Mouse (Mus musculus): Measurements from ENCODE around the gene D230025D16Rik.
A peak's percentile ranks its signal among the peaks of the same experiment; 100 is the strongest.
"Not testable (repeated sequence)": the region's sequence is repeated elsewhere in the genome, so short reads cannot be mapped to it uniquely, and the experiment has no call there.

Gene D230025D16Rik

DNA sequence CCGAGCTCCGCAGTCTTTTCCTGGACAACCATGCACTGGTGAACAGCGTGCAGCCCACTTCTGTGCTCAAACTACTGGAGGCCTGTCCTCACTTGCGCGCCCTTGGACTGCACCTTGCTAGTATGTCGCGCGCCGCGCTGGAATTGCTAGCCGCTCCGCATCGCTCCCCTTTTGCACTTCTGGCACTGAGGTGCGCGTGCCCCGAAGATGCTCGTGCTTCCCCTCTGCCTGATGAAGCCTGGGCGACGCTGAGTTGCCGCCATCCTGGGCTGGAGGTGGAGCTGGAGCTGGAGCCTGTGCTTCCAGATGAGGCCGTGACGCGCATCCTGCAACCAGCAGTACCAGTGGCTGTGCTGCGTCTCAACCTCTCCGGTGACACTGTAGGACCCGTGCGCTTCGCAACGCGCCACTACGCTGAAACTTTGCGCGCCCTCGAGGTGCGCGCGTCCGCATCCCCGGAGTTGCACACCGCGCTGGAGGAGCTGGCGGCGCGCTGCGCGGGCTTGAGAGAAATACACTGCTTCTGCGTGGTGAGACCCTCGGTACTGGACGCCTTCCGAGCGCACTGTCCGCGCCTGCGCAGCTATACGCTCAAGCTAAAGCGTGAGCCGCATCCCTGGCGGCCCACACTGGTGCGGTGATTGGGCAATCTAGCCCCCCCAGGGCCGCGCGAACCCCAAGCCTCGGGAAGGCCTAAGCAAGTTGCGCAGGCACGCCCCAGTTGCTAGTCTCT lies 43.6 kb downstream of the D230025D16Rik start:
- peak; percentile 82 to 84 for DNase-seq (ENCODE audit: low spot score in 2 of 2)

- DNase-seq (ENCODE audit: low spot score in 2 of 2): peak in 1 of 2 experiments; percentile 14
Measured at GRCm38 (mm10) chr8:105269075-105269458, 44.1 kb downstream of the D230025D16Rik start.

GRCm38 (mm10) chr8:105269461-105269947 lies 44.6 kb downstream of the D230025D16Rik start, which contains the start of gene Hsf4:
Gene Hsf4, plus strand, starts transcription at chr8:105269801.
- DNase-seq (ENCODE audit: low spot score in 2 of 2): peak in 1 of 2 experiments; percentile 65

DNA sequence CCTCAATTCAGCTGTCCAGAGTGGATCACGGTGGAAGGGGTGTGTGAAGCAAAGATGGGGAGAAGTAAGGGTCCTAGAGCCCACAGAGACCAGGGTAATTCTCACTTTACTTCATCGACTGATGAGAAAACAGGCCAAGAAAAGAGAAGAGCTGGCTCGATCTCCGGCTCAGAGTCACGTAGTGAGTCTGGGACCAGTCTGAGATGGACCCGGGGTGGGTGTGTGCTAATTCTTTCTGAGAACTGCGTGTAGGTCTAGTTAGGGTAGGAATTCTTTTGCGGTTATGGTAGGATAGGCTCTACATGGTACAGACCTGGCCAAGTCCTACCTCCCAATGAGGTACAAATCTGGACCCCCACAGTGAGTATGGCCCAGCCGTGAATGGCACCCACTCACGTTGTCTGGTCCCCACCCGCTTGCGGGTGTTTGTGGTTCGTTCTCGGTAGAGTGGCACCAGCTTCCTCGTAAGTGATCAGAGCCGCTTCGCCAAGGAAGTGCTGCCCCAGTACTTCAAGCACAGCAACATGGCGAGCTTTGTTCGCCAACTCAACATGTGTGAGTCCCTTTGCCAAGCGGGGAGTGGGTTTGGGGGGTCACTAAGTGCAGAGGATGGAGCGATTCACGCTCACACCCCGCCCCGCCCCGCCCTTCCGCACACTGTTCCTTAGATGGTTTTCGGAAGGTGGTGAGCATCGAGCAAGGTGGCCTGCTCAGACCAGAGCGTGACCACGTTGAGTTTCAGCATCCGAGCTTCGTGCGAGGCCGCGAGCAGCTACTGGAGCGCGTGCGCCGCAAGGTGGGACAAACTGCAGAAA lies 45.4 kb downstream of the D230025D16Rik start:
- no peak for DNase-seq (ENCODE audit: low spot score in 2 of 2)

- no peak for DNase-seq (ENCODE audit: low spot score in 2 of 2)
Measured at GRCm38 (mm10) chr8:105270916-105271186, 45.9 kb downstream of the D230025D16Rik start.

- no peak for DNase-seq (ENCODE audit: low spot score in 2 of 2)
Measured at GRCm38 (mm10) chr8:105275387-105275786, 50.4 kb downstream of the D230025D16Rik start.

DNA sequence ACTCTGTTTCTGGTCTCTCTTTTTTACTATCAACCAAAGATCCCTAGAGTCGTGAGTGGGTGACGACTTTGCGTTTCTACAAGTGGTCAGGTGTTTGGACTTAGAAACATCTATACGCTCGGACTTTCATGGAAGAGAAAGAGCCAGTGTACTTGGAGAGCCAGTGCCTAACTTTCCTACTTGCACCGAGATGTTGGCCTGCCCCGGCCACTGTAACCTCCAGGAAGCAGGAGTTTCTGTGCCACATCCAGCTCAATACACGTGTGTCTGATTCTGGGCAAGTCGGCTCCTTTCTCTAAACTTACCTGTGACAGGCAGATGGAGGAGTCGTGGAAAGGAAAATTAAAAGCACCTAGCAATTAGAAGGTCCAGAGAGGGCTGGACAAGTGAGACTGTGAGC lies 50.9 kb downstream of the D230025D16Rik start, which contains the start of gene Nol3:
Nol3 (plus strand) TSS at position 301 of the 400 bp plus-strand sequence.
- no peak for DNase-seq (ENCODE audit: low spot score in 2 of 2)

DNA sequence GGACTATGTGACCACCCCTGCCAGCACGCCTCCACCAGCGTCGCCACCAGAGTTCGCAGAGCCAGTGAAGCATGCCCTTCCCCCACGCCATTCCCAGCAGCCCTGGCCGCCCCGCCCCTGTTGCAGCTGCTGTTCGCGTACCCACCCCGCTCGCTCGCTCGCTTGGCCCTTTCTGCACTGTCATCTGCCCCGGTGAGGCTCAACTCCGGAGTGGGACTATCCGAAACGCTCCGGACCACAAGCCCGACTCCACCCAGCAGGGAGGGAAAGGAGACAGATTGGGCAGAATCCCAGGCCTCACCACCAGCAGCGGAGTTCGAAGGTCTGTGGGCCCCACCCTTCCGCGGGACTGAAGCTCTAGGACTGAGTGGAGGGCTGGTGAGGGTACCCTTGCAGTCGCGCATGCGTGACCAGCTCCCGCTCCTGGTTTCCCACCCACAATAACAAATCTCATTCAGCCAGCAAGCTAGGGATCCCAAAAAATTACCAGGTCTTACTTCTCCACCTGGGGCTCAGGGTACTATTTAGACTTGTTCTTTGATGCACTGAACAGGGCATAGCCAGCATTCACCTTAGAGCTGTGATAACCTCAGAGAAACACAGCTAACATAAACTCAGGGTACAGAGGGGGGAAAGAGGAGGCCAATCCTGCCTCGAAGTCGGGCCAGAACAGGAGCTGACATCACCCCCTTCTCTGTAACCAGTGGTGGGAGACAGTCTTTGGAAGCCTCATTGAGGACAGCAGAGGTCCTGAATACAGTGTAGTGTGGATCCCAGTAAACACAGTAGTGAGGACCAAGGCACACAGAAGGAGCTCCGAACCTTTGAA lies 51.6 kb downstream of the D230025D16Rik start:
- no peak for DNase-seq (ENCODE audit: low spot score in 2 of 2)

DNA sequence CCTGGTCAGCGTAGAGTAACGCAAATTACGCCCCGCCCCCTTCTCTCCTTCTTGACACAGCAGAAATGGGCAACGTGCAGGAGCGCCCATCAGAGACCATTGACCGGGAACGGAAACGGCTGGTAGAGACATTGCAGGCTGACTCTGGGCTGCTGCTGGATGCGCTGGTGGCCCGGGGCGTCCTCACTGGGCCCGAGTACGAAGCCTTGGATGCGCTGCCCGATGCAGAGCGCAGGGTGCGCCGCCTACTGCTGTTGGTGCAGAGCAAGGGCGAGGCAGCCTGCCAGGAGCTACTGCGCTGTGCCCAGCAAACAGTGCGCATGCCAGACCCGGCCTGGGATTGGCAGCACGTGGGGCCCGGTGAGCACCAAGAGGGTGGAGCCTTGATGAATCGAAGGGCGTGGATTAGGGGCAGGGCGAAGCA lies 54.0 kb downstream of the D230025D16Rik start:
- DNase-seq (ENCODE audit: low spot score in 2 of 2): peak in 1 of 2 experiments; percentile 90

- no peak for DNase-seq (ENCODE audit: low spot score in 2 of 2)
Measured at GRCm38 (mm10) chr8:105280567-105280966, 55.6 kb downstream of the D230025D16Rik start.

DNA sequence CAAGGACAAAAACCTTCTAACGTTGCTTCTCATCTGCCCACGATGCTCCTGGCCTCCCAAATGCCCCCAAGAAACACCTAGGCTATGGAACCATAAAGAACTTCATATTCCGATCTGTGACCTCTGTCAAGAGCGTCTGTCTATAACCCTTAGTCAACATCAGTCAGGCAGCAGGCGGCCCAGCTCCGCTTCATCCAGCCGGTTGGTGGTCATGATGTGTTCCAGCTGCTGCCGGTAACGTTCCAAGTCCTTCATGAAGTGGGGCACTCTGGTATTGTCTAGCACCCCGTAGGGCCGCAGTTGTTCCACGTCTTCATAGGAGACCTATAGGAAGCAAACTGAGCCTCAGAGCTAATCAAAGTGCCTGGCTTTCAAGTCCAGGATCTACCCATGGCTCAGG lies 56.9 kb downstream of the D230025D16Rik start:
- DNase-seq (ENCODE audit: low spot score in 2 of 2): no peak

- no peak for DNase-seq (ENCODE audit: low spot score in 2 of 2)
Measured at GRCm38 (mm10) chr8:105282239-105282638, 57.3 kb downstream of the D230025D16Rik start.

- no peak for DNase-seq (ENCODE audit: low spot score in 2 of 2)
Measured at GRCm38 (mm10) chr8:105283074-105283473, 58.1 kb downstream of the D230025D16Rik start.

DNA sequence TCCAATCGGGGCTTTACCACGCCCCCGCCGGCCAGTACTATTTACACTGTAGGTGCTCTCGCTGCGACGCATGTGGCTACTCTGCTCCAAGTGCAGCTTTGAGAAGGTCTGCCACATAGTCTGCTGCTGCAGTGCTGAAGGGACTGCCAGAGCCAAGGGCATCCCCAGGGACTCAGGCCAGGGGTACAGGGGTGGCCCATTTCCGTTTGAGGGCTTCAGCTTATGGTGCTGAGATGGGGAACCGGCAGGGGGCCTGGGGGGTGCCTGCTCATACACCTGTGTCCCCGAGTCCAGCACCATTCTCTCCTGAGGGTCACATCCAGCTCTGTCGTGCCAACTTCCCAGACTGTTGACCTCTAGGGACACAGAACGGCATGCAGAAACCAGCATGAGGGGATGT lies 60.6 kb downstream of the D230025D16Rik start:
- DNase-seq (ENCODE audit: low spot score in 2 of 2): no peak

DNA sequence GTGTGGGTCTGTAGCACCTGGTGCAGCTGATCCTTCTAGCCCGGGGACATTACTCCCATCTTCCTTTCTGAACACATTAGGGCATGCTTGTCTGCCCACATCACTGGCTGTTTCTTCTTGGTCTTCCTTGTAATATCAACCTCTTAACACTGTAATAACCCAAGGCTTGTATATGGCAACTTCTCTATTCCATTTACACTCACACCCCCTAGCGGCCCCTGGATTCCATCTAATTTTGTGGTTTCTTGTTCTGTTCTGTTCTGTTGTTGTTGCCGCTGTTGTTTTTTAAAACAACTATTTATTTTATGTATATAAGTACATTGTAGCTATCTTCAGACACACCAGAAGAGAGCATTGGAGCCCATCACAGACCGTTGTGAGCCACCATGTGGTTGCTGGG lies 62.0 kb downstream of the D230025D16Rik start:
- no peak for DNase-seq (ENCODE audit: low spot score in 2 of 2)

DNA sequence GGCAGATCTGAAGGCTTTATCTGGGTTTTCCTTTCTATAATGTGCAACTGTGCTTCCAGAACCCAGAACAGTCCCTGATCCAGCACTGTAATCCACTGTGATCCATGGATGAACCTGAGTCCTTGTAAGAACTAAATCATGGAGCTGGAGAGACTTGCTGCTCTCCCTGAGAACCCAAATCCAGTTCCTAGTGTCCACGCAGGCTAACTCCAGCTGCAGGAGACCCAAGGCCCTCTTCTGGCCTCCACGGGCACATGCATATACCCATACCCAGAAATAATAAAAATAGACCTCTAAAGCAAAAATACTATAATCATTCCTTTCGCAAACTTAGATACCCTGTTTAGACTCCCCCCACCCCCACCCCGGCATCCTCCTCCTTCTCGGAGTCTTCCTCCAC lies 63.3 kb downstream of the D230025D16Rik start:
- no peak for DNase-seq (ENCODE audit: low spot score in 2 of 2)

GRCm38 (mm10) chr8:105288958-105289732 lies 64.2 kb downstream of the D230025D16Rik start:
- peak; percentile 91 to 96 for DNase-seq (ENCODE audit: low spot score in 2 of 2)

- no peak for DNase-seq (ENCODE audit: low spot score in 2 of 2)
Measured at GRCm38 (mm10) chr8:105289805-105290460, 65.0 kb downstream of the D230025D16Rik start, which contains the start of gene 4931428F04Rik. Gene 4931428F04Rik, minus strand, starts transcription at chr8:105289864.

- DNase-seq (ENCODE audit: low spot score in 2 of 2): peak in 1 of 2 experiments; percentile 83
Measured at GRCm38 (mm10) chr8:105290554-105291314, 65.8 kb downstream of the D230025D16Rik start.

- not testable (repeated sequence) for DNase-seq (ENCODE audit: low spot score in 2 of 2)
Measured at GRCm38 (mm10) chr8:105291364-105291763, 66.4 kb downstream of the D230025D16Rik start.

Measured in left cerebral cortex, adult 9 months (tissue).